Mouse (Mus musculus) ovary, adult 18-20 months (tissue): ENCODE data around the gene Ssbp3.

Experiments
- DNase-seq: peaks from one replicate; pipeline ENCODE4 v3.0.0; 2022; ENCODE audit warnings: low spot score, mixed read lengths

Gene Ssbp3

GRCm38 (mm10) chr4:106910201-106911172 is at the start of gene Ssbp3:
TSS of gene Ssbp3 (plus strand) at chr4:106910701.
- DNase-seq, result peak; percentile 69

GRCm38 (mm10) chr4:106861871-106862270 is 48.6 kb upstream of the Ssbp3 start:
- DNase-seq, result no peak

- no peak for DNase-seq
Measured at GRCm38 (mm10) chr4:106862317-106862716, 48.2 kb upstream of the Ssbp3 start.

- DNase-seq, result no peak
Measured at GRCm38 (mm10) chr4:106862767-106863370, 47.6 kb upstream of the Ssbp3 start.

- DNase-seq, result no peak
Measured at GRCm38 (mm10) chr4:106865415-106866110, 44.9 kb upstream of the Ssbp3 start.

- no peak for DNase-seq
Measured at GRCm38 (mm10) chr4:106866381-106866780, 44.1 kb upstream of the Ssbp3 start.

- DNase-seq, result peak; percentile 43
Measured at GRCm38 (mm10) chr4:106866845-106867244, 43.7 kb upstream of the Ssbp3 start.

- no peak for DNase-seq
Measured at GRCm38 (mm10) chr4:106868737-106869438, 41.6 kb upstream of the Ssbp3 start.

GRCm38 (mm10) chr4:106869539-106869951 is 41.0 kb upstream of the Ssbp3 start:
- DNase-seq, result no peak

GRCm38 (mm10) chr4:106870556-106870955 is 39.9 kb upstream of the Ssbp3 start:
- no peak for DNase-seq

- no peak for DNase-seq
Measured at GRCm38 (mm10) chr4:106874501-106874900, 36.0 kb upstream of the Ssbp3 start.

GRCm38 (mm10) chr4:106881101-106881500 is 29.4 kb upstream of the Ssbp3 start:
- DNase-seq, result no peak

GRCm38 (mm10) chr4:106883149-106883548 is 27.4 kb upstream of the Ssbp3 start:
- DNase-seq, result no peak

- no peak for DNase-seq
Measured at GRCm38 (mm10) chr4:106886307-106887085, 24.0 kb upstream of the Ssbp3 start.

GRCm38 (mm10) chr4:106896086-106896485 is 14.4 kb upstream of the Ssbp3 start:
- no peak for DNase-seq

- no peak for DNase-seq
Measured at GRCm38 (mm10) chr4:106898923-106899322, 11.6 kb upstream of the Ssbp3 start.

- no peak for DNase-seq
Measured at GRCm38 (mm10) chr4:106899471-106899870, 11.0 kb upstream of the Ssbp3 start.

GRCm38 (mm10) chr4:106900718-106901117 is 9.8 kb upstream of the Ssbp3 start:
- no peak for DNase-seq

- DNase-seq, result no peak
Measured at GRCm38 (mm10) chr4:106901610-106902009, 8.9 kb upstream of the Ssbp3 start.

GRCm38 (mm10) chr4:106902157-106902556 is 8.3 kb upstream of the Ssbp3 start:
- no peak for DNase-seq

GRCm38 (mm10) chr4:106905898-106906297 is 4.6 kb upstream of the Ssbp3 start:
- DNase-seq, result no peak
